Mouse (Mus musculus) erythroid progenitor cell, adult 5-6 weeks (primary cell): ENCODE data around the gene Slc25a15. TPM values are rescaled to one million over a fixed set of nuclear protein-coding genes. Genes with fewer than 3 reads are reported as not detected.

Source experiments
- ATAC-seq: replicated peaks from 2 replicates; pipeline ENCODE4 v1.8.0; 2016; ENCODE audit warnings: moderate number of reproducible peaks, mild to moderate bottlenecking, moderate TSS enrichment, inconsistent platforms; ENCODE audit not compliant: poor library complexity, low FRiP score, severe bottlenecking
- total RNA-seq, 2 experiments: library from RNA; stranded (forward) in 1 of 2; stranded (reverse) in 1 of 2; fragments of 150-400 nt in 1 of 2; fragments of 186-747, 209-891 nt in 1 of 2; gene quantifications; 2 replicates each; pipeline versions ENCODE4 v1.2.3 to v1.2.4; 2015 to 2017; ENCODE audit warnings: low replicate concordance in 2 of 2

Slc25a15 gene
- total RNA-seq, 2 experiments from 2014 or later: 0.38 to 2.1 TPM

- no peak for ATAC-seq
These were observed 63.0 kb downstream of the Slc25a15 start for GRCm38 (mm10) chr8:22335426-22335825.

Other genes starting within 250 kb of the Slc25a15 start
- 18.9 and 45.0 TPM in 2 replicates for gene Nek3, start 232.2 kb downstream of the Slc25a15 start, total RNA-seq (2015; ENCODE audit: low replicate concordance)
- gene Nek3, start 232.2 kb downstream of the Slc25a15 start, total RNA-seq (2017; ENCODE audit: low replicate concordance): 39.0 and 46.9 TPM in 2 replicates
- gene Ckap2, start 212.8 kb downstream of the Slc25a15 start, total RNA-seq (2015; ENCODE audit: low replicate concordance): 292 and 294 TPM in 2 replicates
- gene Ckap2, start 212.8 kb downstream of the Slc25a15 start, total RNA-seq (2017; ENCODE audit: low replicate concordance): 270 and 283 TPM in 2 replicates
- gene Vps36, start 205.8 kb downstream of the Slc25a15 start, total RNA-seq (2015; ENCODE audit: low replicate concordance): 7.1 and 7.2 TPM in 2 replicates
- gene Vps36, start 205.8 kb downstream of the Slc25a15 start, total RNA-seq (2017; ENCODE audit: low replicate concordance): 6.0 and 6.1 TPM in 2 replicates
- not detected in 2 replicates for gene Thsd1, start 171.3 kb downstream of the Slc25a15 start, total RNA-seq (2015; ENCODE audit: low replicate concordance)
- 0.13 TPM in 1 of 2 replicates, not detected in the other for gene Thsd1, start 171.3 kb downstream of the Slc25a15 start, total RNA-seq (2017; ENCODE audit: low replicate concordance)
- not detected in 2 replicates for gene Tpte, start 115.2 kb downstream of the Slc25a15 start, total RNA-seq (2015; ENCODE audit: low replicate concordance)
- gene Tpte, start 115.2 kb downstream of the Slc25a15 start, total RNA-seq (2017; ENCODE audit: low replicate concordance): not detected in 2 replicates
- 7.6 and 10.1 TPM in 2 replicates for gene Mrps31, start 12.8 kb upstream of the Slc25a15 start, total RNA-seq (2015; ENCODE audit: low replicate concordance)
- 8.5 and 11.0 TPM in 2 replicates for gene Mrps31, start 12.8 kb upstream of the Slc25a15 start, total RNA-seq (2017; ENCODE audit: low replicate concordance)